Mouse (Mus musculus): ENCODE measurements at regions not wholly inside any gene's neighbourhood (a gene's known extent, or its start where the extent isn't known, plus 50 kb on each side); places are given as distances from the start of the nearest gene placed in this dataset.

- TF ChIP-seq CTCF (IDR thresholded peaks at IDR 0.05; ENCODE audit: low read depth, low read length) (no peak), TAL1 (conservative IDR thresholded peaks at IDR 0.05; ENCODE audit: low read depth, low read length) (no peak), POLR2AphosphoS5 (IDR thresholded peaks at IDR 0.05; ENCODE audit: insufficient replicate concordance, low read depth, low read length) (no peak), GATA1 (IDR thresholded peaks at IDR 0.05; ENCODE audit: borderline replicate concordance, low read length) (no peak), GATA2 (IDR thresholded peaks at IDR 0.05; ENCODE audit: borderline replicate concordance, low read depth, low read length) (no peak)
These were observed 73.6 kb upstream of the Gnaq start for GRCm38 (mm10) chr19:16059026-16059425.

All from G1E (cell line).